Mouse (Mus musculus) macrophage (primary cell): ENCODE data around the gene Dock4. TPM values are rescaled to one million over a fixed set of nuclear protein-coding genes. Genes with fewer than 3 reads are reported as not detected.

Experiments
- H3K27ac ChIP-seq: fragments of 350-480 bp; formaldehyde crosslinking; 2 replicates; pipeline ENCODE4 v1.9.0; 2021
- H3K36me3 ChIP-seq: fragments of 350-480 bp; formaldehyde crosslinking; 2 replicates; pipeline ENCODE4 v1.9.0; 2021; ENCODE audit errors: inconsistent target
- H3K4me3 ChIP-seq: fragments of 350-480 bp; formaldehyde crosslinking; 2 replicates; pipeline ENCODE4 v1.9.0; 2021; ENCODE audit errors: inconsistent target
- H3K79me2 ChIP-seq: fragments of 350-480 bp; formaldehyde crosslinking; 2 replicates; pipeline ENCODE4 v1.9.0; 2021; ENCODE audit errors: inconsistent target
- WGBS: methylation state at CpG from one replicate; pipeline ENCODE4 v1.1.7; 2026; ENCODE audit warnings: inconsistent platforms; ENCODE audit not compliant: missing documents; 5-methylcytosine and 5-hydroxymethylcytosine counted together
- polyA plus RNA-seq: library from polyadenylated mRNA; stranded (reverse); fragments of 250-400 nt; gene quantifications from 3 replicates; pipeline ENCODE4 v1.2.4, GENCODE M21; 2018; ENCODE audit warnings: inconsistent platforms

The Dock4 gene
- polyA plus RNA-seq, 1 experiment from 2014 or later: 4.8 TPM

DNA sequence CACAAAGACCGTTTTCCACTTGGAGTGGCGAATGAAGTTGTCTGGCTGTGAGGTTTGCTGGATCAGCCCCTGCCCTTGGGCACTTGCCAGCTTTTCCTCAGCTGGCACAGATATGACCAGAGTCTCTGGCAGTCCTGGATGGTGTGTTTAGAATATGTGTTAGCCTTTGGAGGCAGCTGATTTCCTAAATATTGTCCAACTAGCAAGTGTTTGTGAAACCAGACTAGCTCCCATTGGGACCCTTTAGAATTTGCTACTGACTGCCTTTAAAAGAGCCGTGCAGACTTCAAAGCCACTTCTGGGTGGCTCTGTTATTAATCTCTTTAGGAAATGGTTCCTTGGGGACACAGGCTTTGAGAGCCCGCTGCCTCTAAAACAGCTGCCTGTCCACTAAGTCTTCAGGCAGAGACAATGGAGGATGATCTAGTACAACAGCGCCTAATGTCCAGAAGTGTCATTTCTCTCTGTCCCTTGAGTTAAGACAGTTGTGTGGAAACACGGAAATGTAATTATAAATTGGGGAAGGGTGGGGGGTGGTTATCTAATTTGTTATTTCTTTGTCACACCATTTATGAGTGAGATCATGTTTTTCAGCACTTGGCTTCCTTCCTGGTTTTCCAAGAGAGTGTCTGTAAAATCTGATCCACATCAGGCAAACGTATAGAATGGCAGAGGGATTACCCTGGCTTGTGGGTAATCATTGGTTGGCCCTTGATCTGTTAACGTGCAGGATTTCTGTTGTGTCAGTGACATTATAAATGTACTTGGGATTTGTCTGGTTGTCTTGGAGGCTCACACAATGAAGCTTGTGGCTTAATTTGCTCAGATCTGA lies 32.1 kb downstream of the Dock4 start:
- Histone ChIP-seq H3K27ac (no peak overlapping the region), H3K4me3 (no peak overlapping the region), H3K36me3 (no peaks in the 10 kb centered on the region), H3K79me2 (peaks cover 89% of the 10 kb centered on the region)
- WGBS: 93% methylated on average over 8 of the region's 8 CpGs

DNA sequence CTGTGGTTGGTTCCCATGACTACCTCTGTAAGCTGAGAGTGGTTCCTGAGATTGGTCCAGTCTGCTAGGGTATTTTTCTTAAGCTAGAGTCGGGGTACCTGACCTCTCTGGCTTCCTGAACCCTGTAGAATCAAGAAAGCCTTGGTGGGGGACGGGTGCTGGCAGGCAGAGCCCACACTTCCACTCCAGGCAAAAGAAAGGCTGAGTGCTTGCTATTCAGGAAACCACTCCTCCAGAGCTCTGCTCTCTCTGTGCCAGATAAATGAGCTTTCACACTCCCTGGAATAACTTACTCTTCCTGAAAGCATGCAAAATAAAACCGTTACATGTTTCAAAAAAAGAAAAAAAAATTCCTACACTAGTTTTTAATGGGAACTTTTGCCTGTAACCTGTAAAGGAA lies 38.5 kb downstream of the Dock4 start:
- Histone ChIP-seq H3K27ac (no peak overlapping the region), H3K36me3 (no peaks in the 10 kb centered on the region), H3K4me3 (no peak overlapping the region), H3K79me2 (peaks cover 81% of the 10 kb centered on the region; the same call in 1 of the 2 replicates)
- WGBS: 52% methylated on average over 3 of the region's 3 CpGs

DNA sequence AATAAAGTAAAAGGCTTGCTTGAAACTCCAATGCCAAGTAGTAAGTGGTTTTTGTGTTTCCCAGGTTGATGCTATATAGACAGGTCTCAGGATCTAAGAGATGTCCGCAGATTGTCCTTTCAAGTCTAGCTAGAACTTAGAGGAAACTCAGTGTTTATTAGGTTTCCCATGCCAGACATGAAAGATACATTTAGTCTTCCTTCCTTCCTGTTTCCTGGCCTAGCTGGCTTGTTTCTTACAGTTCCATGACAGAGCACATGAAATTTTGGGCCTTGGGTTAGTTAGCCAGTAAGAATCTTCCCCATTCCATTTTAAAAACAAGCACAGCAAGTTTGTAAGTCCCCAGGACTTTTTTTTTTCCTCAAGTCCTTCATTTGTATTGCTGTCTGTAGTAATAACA lies 39.5 kb downstream of the Dock4 start:
- no peak overlapping the region for H3K4me3 ChIP-seq

DNA sequence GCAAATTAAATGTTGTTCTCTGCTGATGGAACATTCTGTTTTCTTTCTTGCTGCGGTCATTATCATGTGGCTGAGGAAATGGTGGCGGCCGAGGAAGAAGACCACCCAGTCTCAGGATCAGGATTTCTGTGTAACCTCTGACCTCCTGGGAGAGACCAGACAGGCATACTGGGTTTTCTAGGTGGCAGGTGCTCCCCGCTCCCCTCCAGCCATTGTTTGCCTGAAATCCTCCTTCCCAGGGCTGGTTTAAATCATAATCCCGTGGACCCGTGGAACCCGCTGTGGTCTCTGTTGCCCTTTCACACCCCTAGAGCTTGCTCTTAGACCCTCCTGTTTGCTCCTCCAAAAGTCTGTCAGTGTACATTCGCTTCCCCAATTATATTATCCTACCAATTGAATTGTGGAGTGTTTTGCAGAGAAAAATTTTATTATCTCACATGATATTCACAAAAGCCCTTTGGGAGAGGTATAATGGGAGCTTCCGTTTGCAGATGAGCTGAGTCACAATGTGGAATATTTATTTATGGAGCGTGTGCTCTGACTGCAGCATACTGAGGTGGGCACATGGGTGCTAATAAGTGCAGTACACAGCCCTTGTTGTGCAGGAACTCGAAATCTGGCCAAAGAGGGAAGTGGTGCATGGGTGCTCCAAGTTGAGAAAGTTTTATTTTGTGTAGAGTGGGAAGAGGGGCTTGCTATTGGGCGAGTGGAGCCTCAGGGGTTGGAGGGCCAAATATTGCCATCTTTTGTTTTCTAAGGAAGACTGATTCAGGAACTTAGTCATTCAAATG lies 40.5 kb downstream of the Dock4 start:
- Histone ChIP-seq H3K27ac (no peak overlapping the region), H3K4me3 (no peak overlapping the region), H3K36me3 (no peaks in the 10 kb centered on the region), H3K79me2 (peaks cover 62% of the 10 kb centered on the region; the same call in 1 of the 2 replicates)
- WGBS: 91% methylated on average over 12 of the region's 12 CpGs

More for the DNA sequence above, 39.5 kb downstream of the Dock4 start:
- H3K36me3 ChIP-seq: no peaks in the 10 kb centered on the region
- peaks cover 71% of the 10 kb centered on the region; the same call in 1 of the 2 replicates for H3K79me2 ChIP-seq
- 100% methylated on average over 1 of the region's 1 CpGs for WGBS
- H3K27ac ChIP-seq: no peak overlapping the region

GRCm38 (mm10) chr12:40496387-40496786 lies 50.6 kb downstream of the Dock4 start:
- WGBS: 92% methylated on average over 11 of the region's 11 CpGs
- Histone ChIP-seq H3K36me3 (no peaks in the 10 kb centered on the region), H3K4me3 (no peak overlapping the region), H3K79me2 (peaks cover 59% of the 10 kb centered on the region; the same call in 1 of the 2 replicates), H3K27ac (no peak overlapping the region)

- Histone ChIP-seq H3K27ac (no peak overlapping the region), H3K79me2 (peaks cover 59% of the 10 kb centered on the region; the same call in 1 of the 2 replicates), H3K36me3 (no peaks in the 10 kb centered on the region), H3K4me3 (no peak overlapping the region)
- 92% methylated on average over 5 of the region's 5 CpGs for WGBS
Observed at GRCm38 (mm10) chr12:40497806-40498205, 52.1 kb downstream of the Dock4 start.

- Histone ChIP-seq H3K4me3 (no peak overlapping the region), H3K79me2 (peaks cover 63% of the 10 kb centered on the region; the same call in 1 of the 2 replicates), H3K27ac (no peak overlapping the region), H3K36me3 (no peaks in the 10 kb centered on the region)
- 92% methylated on average over 7 of the region's 7 CpGs for WGBS
Observed at GRCm38 (mm10) chr12:40498250-40498671, 52.5 kb downstream of the Dock4 start.

- H3K79me2 ChIP-seq: peaks cover 68% of the 10 kb centered on the region; the same call in 1 of the 2 replicates
- WGBS: 93% methylated on average over 15 of the region's 15 CpGs
- no peak overlapping the region for H3K27ac ChIP-seq
- no peaks in the 10 kb centered on the region for H3K36me3 ChIP-seq
- no peak overlapping the region for H3K4me3 ChIP-seq
Observed at GRCm38 (mm10) chr12:40498928-40499626, 53.3 kb downstream of the Dock4 start.

DNA sequence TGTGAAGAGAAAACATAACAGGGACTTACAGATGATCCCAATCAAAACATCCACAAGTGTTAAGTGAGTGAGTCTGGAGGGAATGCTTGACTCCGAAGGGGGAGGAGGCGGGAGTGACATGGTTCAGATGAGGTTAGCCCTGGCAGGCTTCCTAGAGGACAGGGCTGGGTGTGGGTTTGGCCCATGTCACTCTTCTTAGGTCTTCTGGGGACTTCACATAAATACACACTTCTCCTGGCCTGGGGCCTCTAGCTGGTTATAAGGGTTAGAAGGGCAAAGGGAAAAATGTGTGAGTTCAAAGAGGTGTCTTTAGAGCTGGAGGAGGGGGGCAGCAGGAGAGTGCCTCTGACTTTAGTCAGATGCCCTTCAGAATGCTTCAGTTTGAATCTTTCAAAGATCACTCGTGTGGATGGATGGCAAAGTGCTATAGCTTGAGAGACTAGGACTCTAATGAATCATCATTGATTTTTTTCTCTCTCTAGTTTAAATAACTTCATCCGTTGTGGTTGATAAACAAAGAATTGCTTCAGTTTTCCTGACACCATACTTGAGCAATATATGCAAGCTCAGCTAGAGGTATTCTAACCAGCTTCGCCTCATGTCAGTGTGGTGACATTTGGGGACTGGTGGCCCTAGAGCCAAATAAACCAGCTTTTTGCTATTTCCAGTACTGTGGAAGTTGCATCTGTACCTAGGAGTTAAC lies 54.0 kb downstream of the Dock4 start:
- WGBS: 83% methylated on average over 5 of the region's 5 CpGs
- Histone ChIP-seq H3K79me2 (peaks cover 72% of the 10 kb centered on the region; the same call in 1 of the 2 replicates), H3K27ac (no peak overlapping the region), H3K36me3 (no peaks in the 10 kb centered on the region), H3K4me3 (no peak overlapping the region)

- H3K4me3 ChIP-seq: no peak overlapping the region
- no peak overlapping the region for H3K27ac ChIP-seq
- no peaks in the 10 kb centered on the region for H3K36me3 ChIP-seq
- WGBS: 100% methylated on average over 1 of the region's 1 CpGs
- H3K79me2 ChIP-seq: peaks cover 74% of the 10 kb centered on the region; the same call in 1 of the 2 replicates
Observed at GRCm38 (mm10) chr12:40501141-40501540, 55.4 kb downstream of the Dock4 start.

GRCm38 (mm10) chr12:40503520-40503919 lies 57.8 kb downstream of the Dock4 start:
- WGBS: 86% methylated on average over 3 of the region's 3 CpGs
- no peak overlapping the region for H3K27ac ChIP-seq
- H3K79me2 ChIP-seq: peaks cover 66% of the 10 kb centered on the region; the same call in 1 of the 2 replicates
- H3K36me3 ChIP-seq: no peaks in the 10 kb centered on the region
- H3K4me3 ChIP-seq: no peak overlapping the region

GRCm38 (mm10) chr12:40504687-40505086 lies 58.9 kb downstream of the Dock4 start:
- Histone ChIP-seq H3K36me3 (no peaks in the 10 kb centered on the region), H3K4me3 (no peak overlapping the region), H3K27ac (no peak overlapping the region), H3K79me2 (peaks cover 66% of the 10 kb centered on the region; the same call in 1 of the 2 replicates)
- 94% methylated on average over 3 of the region's 3 CpGs for WGBS

DNA sequence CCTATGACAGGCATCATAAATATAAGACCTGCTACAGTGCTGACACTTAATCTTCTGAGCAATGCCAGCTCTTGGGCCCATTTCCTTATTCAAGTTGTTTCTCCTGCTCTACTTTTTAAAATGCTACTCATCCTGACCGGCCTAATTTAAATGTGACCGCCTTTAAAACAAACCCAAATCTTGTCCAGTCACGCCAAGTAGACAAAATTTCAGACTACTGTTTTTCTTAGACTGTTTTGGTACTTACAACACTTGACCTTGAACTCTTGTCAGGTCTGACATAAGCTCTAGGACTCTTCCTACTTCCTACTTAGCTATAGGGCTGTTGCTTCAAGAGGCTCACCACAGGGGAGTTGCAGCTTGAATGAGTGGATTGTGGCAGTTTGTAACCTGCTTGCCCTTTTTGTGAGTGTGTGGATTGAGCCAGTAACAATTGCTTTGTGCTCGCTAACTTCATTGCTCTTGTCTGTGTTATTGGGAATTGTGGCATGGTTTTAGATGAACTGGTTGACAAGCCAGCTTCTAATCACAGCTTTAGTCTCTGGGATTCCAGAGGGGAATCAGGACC lies 62.2 kb downstream of the Dock4 start:
- H3K36me3 ChIP-seq: no peaks in the 10 kb centered on the region
- H3K4me3 ChIP-seq: no peak overlapping the region
- WGBS: 93% methylated on average over 4 of the region's 4 CpGs
- H3K27ac ChIP-seq: no peak overlapping the region
- H3K79me2 ChIP-seq: peaks cover 87% of the 10 kb centered on the region; the same call in 1 of the 2 replicates
